Mouse (Mus musculus): ENCODE measurements around the gene Lgsn. TPM values are rescaled to one million over a fixed set of nuclear protein-coding genes. Genes with fewer than 3 reads are reported as not detected.

The Lgsn gene
- polyA plus RNA-seq, 1 experiment from 2014 or later, result not detected

GRCm38 (mm10) chr1:31153793-31154349 is 22.3 kb upstream of the Lgsn start:
- Histone ChIP-seq H3K9me3 (ENCODE audit: low read depth, low read length) (no peaks in the 10 kb centered on the region), H3K4me1 (ENCODE audit: insufficient read depth) (no peaks in the 10 kb centered on the region), H3K4me3 (ENCODE audit: low read depth, low read length) (no peak overlapping the region), H3K4me2 (no peak overlapping the region), H3K36me3 (ENCODE audit: insufficient read depth) (no peaks in the 10 kb centered on the region), H3K27me3 (ENCODE audit: insufficient read depth, low read length) (no peaks in the 10 kb centered on the region), H3K9ac (no peak overlapping the region), H3K27ac (ENCODE audit: low read depth) (no peak overlapping the region)
- 10% methylated on average over 7 of the region's 7 CpGs for WGBS
- TF ChIP-seq CTCF (IDR thresholded peaks at IDR 0.05; ENCODE audit: low read depth), result peak; percentile 84
- peak; percentile 84 for DNase-seq
- no peak for ATAC-seq (ENCODE audit: insufficient read depth)

DNA sequence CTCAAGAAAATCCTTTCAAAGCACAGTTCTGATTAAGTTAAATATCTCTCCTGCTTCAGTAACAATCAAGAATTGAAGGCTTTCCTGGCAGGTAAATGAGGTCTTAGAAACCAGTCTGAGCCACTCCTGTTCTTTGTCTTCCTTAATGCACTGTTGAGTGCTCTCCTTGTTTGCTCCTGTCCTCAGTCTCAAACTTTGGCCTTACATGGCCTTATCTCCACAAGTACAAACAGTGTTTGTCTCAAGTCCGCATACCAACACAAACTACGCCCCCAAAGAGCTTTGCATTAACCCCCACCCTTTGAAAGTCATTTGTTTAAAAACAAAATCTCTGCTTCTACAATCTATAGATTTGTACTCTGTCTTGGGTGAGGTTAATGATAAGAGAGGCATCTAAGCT is 20.0 kb upstream of the Lgsn start:
- no peaks in the 10 kb centered on the region for H3K4me1 ChIP-seq (ENCODE audit: insufficient read depth)
- no peak overlapping the region for H3K4me3 ChIP-seq (ENCODE audit: low read depth, low read length)
- H3K9ac ChIP-seq, result no peak overlapping the region
- ATAC-seq (ENCODE audit: insufficient read depth) (no peak), DNase-seq (no peak)
- no peaks in the 10 kb centered on the region for H3K36me3 ChIP-seq (ENCODE audit: insufficient read depth)
- H3K27me3 ChIP-seq (ENCODE audit: insufficient read depth, low read length), result no peaks in the 10 kb centered on the region
- H3K9me3 ChIP-seq (ENCODE audit: low read depth, low read length), result no peaks in the 10 kb centered on the region
- no peak overlapping the region for H3K27ac ChIP-seq (ENCODE audit: low read depth)
- no peak for TF ChIP-seq CTCF (IDR thresholded peaks at IDR 0.05; ENCODE audit: low read depth)
- H3K4me2 ChIP-seq, result no peak overlapping the region
- WGBS, result 34% methylated on average over 2 of the region's 2 CpGs

GRCm38 (mm10) chr1:31156884-31157283 is 19.3 kb upstream of the Lgsn start:
- H3K4me2 ChIP-seq, result no peak overlapping the region
- no peaks in the 10 kb centered on the region for H3K9me3 ChIP-seq (ENCODE audit: low read depth, low read length)
- DNase-seq (no peak), ATAC-seq (ENCODE audit: insufficient read depth) (no peak)
- no peaks in the 10 kb centered on the region for H3K36me3 ChIP-seq (ENCODE audit: insufficient read depth)
- H3K9ac ChIP-seq, result no peak overlapping the region
- WGBS, result 62% methylated on average over 2 of the region's 2 CpGs
- no peak overlapping the region for H3K27ac ChIP-seq (ENCODE audit: low read depth)
- no peaks in the 10 kb centered on the region for H3K4me1 ChIP-seq (ENCODE audit: insufficient read depth)
- H3K27me3 ChIP-seq (ENCODE audit: insufficient read depth, low read length), result no peaks in the 10 kb centered on the region
- no peak overlapping the region for H3K4me3 ChIP-seq (ENCODE audit: low read depth, low read length)
- TF ChIP-seq CTCF (IDR thresholded peaks at IDR 0.05; ENCODE audit: low read depth), result no peak

GRCm38 (mm10) chr1:31164527-31165189 is 11.5 kb upstream of the Lgsn start:
- no peak overlapping the region for H3K4me2 ChIP-seq
- H3K9me3 ChIP-seq (ENCODE audit: low read depth, low read length), result no peaks in the 10 kb centered on the region
- no peak overlapping the region for H3K27ac ChIP-seq (ENCODE audit: low read depth)
- no peaks in the 10 kb centered on the region for H3K4me1 ChIP-seq (ENCODE audit: insufficient read depth)
- WGBS, result 37% methylated on average over 18 of the region's 18 CpGs
- no peak overlapping the region for H3K4me3 ChIP-seq (ENCODE audit: low read depth, low read length)
- H3K36me3 ChIP-seq (ENCODE audit: insufficient read depth), result no peaks in the 10 kb centered on the region
- no peaks in the 10 kb centered on the region for H3K27me3 ChIP-seq (ENCODE audit: insufficient read depth, low read length)
- ATAC-seq (ENCODE audit: insufficient read depth), result no peak
- no peak for TF ChIP-seq CTCF (IDR thresholded peaks at IDR 0.05; ENCODE audit: low read depth)
- H3K9ac ChIP-seq, result no peak overlapping the region
- DNase-seq, result peak; percentile 16

DNA sequence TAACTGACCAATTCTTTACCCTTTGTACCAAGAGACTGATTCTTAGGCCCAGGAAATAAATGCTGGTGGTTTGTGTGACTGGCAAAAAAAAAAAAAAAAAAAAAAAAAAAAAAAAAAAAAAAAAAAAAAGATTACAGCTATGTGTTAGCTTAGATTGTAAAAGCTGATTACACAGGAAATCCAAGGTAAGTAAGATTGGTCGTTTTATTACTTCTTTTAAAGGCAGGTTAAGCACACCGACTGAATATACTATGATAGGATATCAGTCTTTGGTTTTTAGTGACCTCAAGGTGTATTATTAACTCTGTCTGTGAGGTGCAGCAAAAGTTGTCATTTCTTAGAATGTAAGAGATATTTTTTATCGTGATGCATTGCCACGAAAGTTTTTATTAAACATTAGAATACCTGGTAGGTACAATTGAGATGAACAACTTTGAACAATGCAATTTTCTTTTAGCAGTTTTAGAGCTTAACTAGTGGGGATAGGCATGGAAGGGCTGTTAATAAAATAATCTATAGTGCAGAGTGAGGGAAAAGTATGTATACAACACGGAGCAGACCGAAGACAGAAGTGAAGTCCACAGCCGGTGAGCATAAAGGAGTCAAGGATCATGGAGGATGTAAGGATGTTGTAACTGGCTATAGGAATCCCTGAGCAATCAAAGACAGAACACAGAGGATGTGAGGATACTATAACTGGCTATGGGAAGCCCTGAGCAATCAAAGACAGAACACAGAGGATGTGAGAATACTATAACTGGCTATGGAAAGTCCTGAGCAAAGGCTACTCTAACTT is 10.7 kb upstream of the Lgsn start:
- Histone ChIP-seq H3K27me3 (ENCODE audit: insufficient read depth, low read length) (no peaks in the 10 kb centered on the region), H3K9me3 (ENCODE audit: low read depth, low read length) (no peaks in the 10 kb centered on the region), H3K36me3 (ENCODE audit: insufficient read depth) (no peaks in the 10 kb centered on the region), H3K9ac (no peak overlapping the region), H3K4me3 (ENCODE audit: low read depth, low read length) (no peak overlapping the region), H3K27ac (ENCODE audit: low read depth) (no peak overlapping the region), H3K4me2 (no peak overlapping the region), H3K4me1 (ENCODE audit: insufficient read depth) (no peaks in the 10 kb centered on the region)
- ATAC-seq (ENCODE audit: insufficient read depth) (no peak), DNase-seq (no peak)
- 83% methylated on average over 7 of the region's 7 CpGs for WGBS
- TF ChIP-seq CTCF (IDR thresholded peaks at IDR 0.05; ENCODE audit: low read depth), result no peak

- H3K36me3 ChIP-seq (ENCODE audit: insufficient read depth), result no peaks in the 10 kb centered on the region
- no peak overlapping the region for H3K4me2 ChIP-seq
- WGBS, result 56% methylated on average over 3 of the region's 3 CpGs
- no peak overlapping the region for H3K4me3 ChIP-seq (ENCODE audit: low read depth, low read length)
- no peak for TF ChIP-seq CTCF (IDR thresholded peaks at IDR 0.05; ENCODE audit: low read depth)
- ATAC-seq (ENCODE audit: insufficient read depth) (no peak), DNase-seq (no peak)
- no peak overlapping the region for H3K27ac ChIP-seq (ENCODE audit: low read depth)
- no peaks in the 10 kb centered on the region for H3K4me1 ChIP-seq (ENCODE audit: insufficient read depth)
- no peaks in the 10 kb centered on the region for H3K27me3 ChIP-seq (ENCODE audit: insufficient read depth, low read length)
- no peak overlapping the region for H3K9ac ChIP-seq
- H3K9me3 ChIP-seq (ENCODE audit: low read depth, low read length), result no peaks in the 10 kb centered on the region
These were observed 800 bp upstream of the Lgsn start for GRCm38 (mm10) chr1:31175401-31175800.

- no peak for DNase-seq
- TF ChIP-seq CTCF (IDR thresholded peaks at IDR 0.05; ENCODE audit: low read depth), result no peak
- no peak for ATAC-seq (ENCODE audit: insufficient read depth)
- H3K4me2 ChIP-seq, result no peak overlapping the region
- H3K27me3 ChIP-seq (ENCODE audit: insufficient read depth, low read length), result no peaks in the 10 kb centered on the region
- H3K9me3 ChIP-seq (ENCODE audit: low read depth, low read length), result no peaks in the 10 kb centered on the region
- no peak overlapping the region for H3K9ac ChIP-seq
- no peaks in the 10 kb centered on the region for H3K4me1 ChIP-seq (ENCODE audit: insufficient read depth)
- H3K27ac ChIP-seq (ENCODE audit: low read depth), result no peak overlapping the region
- 30% methylated on average over 1 of the region's 1 CpGs for WGBS
- no peak overlapping the region for H3K4me3 ChIP-seq (ENCODE audit: low read depth, low read length)
- no peaks in the 10 kb centered on the region for H3K36me3 ChIP-seq (ENCODE audit: insufficient read depth)
These were observed 2.1 kb downstream of the Lgsn start for GRCm38 (mm10) chr1:31178264-31178663.

Measured in lung, embryonic 14.5 days (tissue).